Mouse (Mus musculus) ovary, postnatal 36 days (tissue): ENCODE results near the gene Abca4.
"Not testable (repeated sequence)": the region's sequence is repeated elsewhere in the genome, so short reads cannot be mapped to it uniquely, and the experiment has no call there.

ENCODE experiments used
- DNase-seq: peaks from one replicate; pipeline ENCODE4 v3.0.0; 2022; ENCODE audit warnings: low spot score, mixed read lengths

Abca4 gene

GRCm38 (mm10) chr3:122211446-122212125 lies 167.3 kb downstream of the Abca4 start:
- DNase-seq, result no peak

DNA sequence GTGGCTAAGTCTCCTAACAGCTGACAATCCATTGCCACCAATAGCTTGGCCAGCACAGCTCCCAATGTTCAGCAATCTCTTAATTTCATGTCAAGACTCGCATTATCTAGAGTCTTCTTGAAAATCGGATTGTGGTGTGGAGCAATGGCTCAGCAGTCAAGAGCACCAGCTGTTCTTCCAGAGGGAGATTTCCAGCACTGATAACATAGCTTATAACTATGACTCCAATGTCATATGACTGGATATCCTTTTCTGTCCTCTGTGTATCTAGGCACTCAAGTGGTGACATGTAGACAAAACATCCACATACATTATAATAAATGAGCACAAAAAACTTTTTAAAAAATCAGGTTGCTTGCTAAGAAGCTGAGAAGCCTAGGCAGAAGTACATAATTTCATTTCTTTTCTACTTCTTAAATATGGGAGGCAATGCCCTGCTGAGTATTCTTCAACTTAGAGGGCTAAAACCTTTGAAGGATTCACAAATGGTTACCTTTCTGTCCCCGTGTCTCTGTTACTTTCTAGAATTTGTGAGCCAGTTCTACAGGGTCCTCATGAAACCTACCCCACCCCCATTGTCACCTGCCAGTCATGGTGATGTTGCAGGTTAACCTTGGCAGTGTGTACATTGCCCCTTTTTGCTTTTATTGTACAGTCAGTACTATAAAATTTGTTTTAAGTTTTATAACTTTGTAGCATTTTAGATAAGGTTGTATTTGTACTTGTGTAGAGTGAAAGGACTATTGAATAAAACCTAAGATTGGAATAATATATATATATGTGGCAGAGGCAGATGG lies 177.2 kb downstream of the Abca4 start:
- DNase-seq, result no peak

DNA sequence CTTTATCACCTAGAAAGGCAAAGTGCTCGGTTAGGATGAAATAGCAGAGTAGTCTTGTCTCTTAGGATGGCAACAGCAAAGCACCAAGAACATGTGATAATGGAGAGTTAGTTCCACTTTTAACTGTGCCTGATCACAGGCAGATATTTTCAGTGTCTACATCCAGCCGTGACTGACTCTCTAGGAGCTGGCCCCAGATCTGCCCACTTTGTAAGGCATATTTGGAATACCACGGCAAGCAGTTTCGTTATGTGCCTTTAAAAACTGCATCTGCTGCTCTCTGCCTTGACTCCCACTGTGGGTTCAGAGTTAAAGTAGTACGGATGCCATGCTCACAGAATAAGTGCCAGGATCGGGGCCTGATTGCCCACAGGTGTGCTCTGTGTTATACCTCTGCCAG lies 182.7 kb downstream of the Abca4 start:
- DNase-seq, result not testable (repeated sequence)
